Mouse (Mus musculus): Measurements from ENCODE around the gene Pan3. TPM values are rescaled to one million over a fixed set of nuclear protein-coding genes. Genes with fewer than 3 reads are reported as not detected.

Gene Pan3
- total and polyA plus RNA-seq, 3 experiments = 20.0 to 30.5 (median 27.3) TPM

- Histone ChIP-seq H3K27me3 (ENCODE audit: control insufficient read depth, insufficient read depth, low read length) (no peaks in the 10 kb centered on the region), H3K4me3 (no peak overlapping the region), H3K79me2 (replicated peaks; ENCODE audit: control insufficient read depth, insufficient read depth, low read length) (no peaks in the 10 kb centered on the region), H3K9ac (ENCODE audit: low read depth, low read length) (no peak overlapping the region), H3K4me1 (ENCODE audit: control insufficient read depth, insufficient read depth, low read length) (peaks cover 20% of the 10 kb centered on the region), H3K36me3 (ENCODE audit: control insufficient read depth, insufficient read depth, low read length) (peaks cover 8% of the 10 kb centered on the region), H3K27ac (peak overlapping the region; percentile 85)
- TF ChIP-seq POLR2A (IDR thresholded peaks at IDR 0.05; ENCODE audit: insufficient read depth, low read depth, low read length) = peak; percentile 38; the same call in 1 of the 2 replicates
- TF ChIP-seq CTCF (IDR thresholded peaks at IDR 0.05) = no peak
- peak; percentile 98 for TF ChIP-seq EP300 (IDR thresholded peaks at IDR 0.05; ENCODE audit: insufficient read depth, low read depth, low read length)
- 39% methylated on average over 8 of the region's 8 CpGs for WGBS
- intact Hi-C loops (cut with DNase I) = loop anchor here (1.0 to 10.0 kb wide), 4 partner anchors 38 to 365 kb away; partner anchors contain the start of gene Flt1
- peak; percentile 72 to 76 for DNase-seq
Measured at GRCm38 (mm10) chr5:147579691-147580090, 149.7 kb downstream of the Pan3 start.

- Histone ChIP-seq H3K4me3 (no peak overlapping the region), H3K4me1 (ENCODE audit: control insufficient read depth, insufficient read depth, low read length) (peaks cover 20% of the 10 kb centered on the region), H3K9ac (ENCODE audit: low read depth, low read length) (no peak overlapping the region), H3K36me3 (ENCODE audit: control insufficient read depth, insufficient read depth, low read length) (peaks cover 8% of the 10 kb centered on the region), H3K27ac (peak overlapping the region; percentile 85), H3K79me2 (replicated peaks; ENCODE audit: control insufficient read depth, insufficient read depth, low read length) (no peaks in the 10 kb centered on the region), H3K27me3 (ENCODE audit: control insufficient read depth, insufficient read depth, low read length) (no peaks in the 10 kb centered on the region)
- TF ChIP-seq POLR2A (IDR thresholded peaks at IDR 0.05; ENCODE audit: insufficient read depth, low read depth, low read length) (no peak), CTCF (IDR thresholded peaks at IDR 0.05) (no peak), EP300 (IDR thresholded peaks at IDR 0.05; ENCODE audit: insufficient read depth, low read depth, low read length) (no peak)
- intact Hi-C loops (cut with DNase I) = loop anchor here (1.0 to 10.0 kb wide), 4 partner anchors 37 to 365 kb away; partner anchors contain the start of gene Flt1
- DNase-seq = peak in 1 of 2 experiments; percentile 36
- whole genome bisulfite sequencing = 46% methylated on average over 13 of the region's 13 CpGs
Measured at GRCm38 (mm10) chr5:147580181-147580580, 150.2 kb downstream of the Pan3 start.

- Histone ChIP-seq H3K36me3 (ENCODE audit: control insufficient read depth, insufficient read depth, low read length) (peaks cover 9% of the 10 kb centered on the region), H3K27ac (peak overlapping the region; percentile 83), H3K4me3 (no peak overlapping the region), H3K27me3 (ENCODE audit: control insufficient read depth, insufficient read depth, low read length) (no peaks in the 10 kb centered on the region), H3K9ac (ENCODE audit: low read depth, low read length) (no peak overlapping the region), H3K4me1 (ENCODE audit: control insufficient read depth, insufficient read depth, low read length) (peaks cover 21% of the 10 kb centered on the region), H3K79me2 (replicated peaks; ENCODE audit: control insufficient read depth, insufficient read depth, low read length) (no peaks in the 10 kb centered on the region)
- 44% methylated on average over 14 of the region's 14 CpGs for WGBS
- intact Hi-C loops (cut with DNase I) = loop anchor here (1.0 to 10.0 kb wide), 5 partner anchors 34 to 361 kb away; no protein-coding TSS in a partner anchor
- TF ChIP-seq POLR2A (IDR thresholded peaks at IDR 0.05; ENCODE audit: insufficient read depth, low read depth, low read length) (no peak), CTCF (IDR thresholded peaks at IDR 0.05) (peak; percentile 96; the same call in 1 of the 2 replicates), EP300 (IDR thresholded peaks at IDR 0.05; ENCODE audit: insufficient read depth, low read depth, low read length) (peak; percentile 61; the same call in 1 of the 2 replicates)
- peak; percentile 76 to 84 for DNase-seq
Measured at GRCm38 (mm10) chr5:147583702-147584298, 153.8 kb downstream of the Pan3 start.

GRCm38 (mm10) chr5:147584648-147585047 is 154.7 kb downstream of the Pan3 start:
- no peak overlapping the region for H3K9ac ChIP-seq (ENCODE audit: low read depth, low read length)
- 22% methylated on average over 9 of the region's 9 CpGs for WGBS
- intact Hi-C loops (cut with DNase I) = loop anchor here (1.0 to 10.0 kb wide), 5 partner anchors 33 to 360 kb away; no protein-coding TSS in a partner anchor
- H3K27ac ChIP-seq = peak overlapping the region; percentile 83
- no peak for TF ChIP-seq CTCF (IDR thresholded peaks at IDR 0.05)
- TF ChIP-seq EP300 (IDR thresholded peaks at IDR 0.05; ENCODE audit: insufficient read depth, low read depth, low read length) = no peak
- TF ChIP-seq POLR2A (IDR thresholded peaks at IDR 0.05; ENCODE audit: insufficient read depth, low read depth, low read length) = no peak
- DNase-seq = peak; percentile 46 to 55
- H3K4me1 ChIP-seq (ENCODE audit: control insufficient read depth, insufficient read depth, low read length) = peaks cover 17% of the 10 kb centered on the region
- no peaks in the 10 kb centered on the region for H3K27me3 ChIP-seq (ENCODE audit: control insufficient read depth, insufficient read depth, low read length)
- H3K79me2 ChIP-seq (replicated peaks; ENCODE audit: control insufficient read depth, insufficient read depth, low read length) = no peaks in the 10 kb centered on the region
- H3K36me3 ChIP-seq (ENCODE audit: control insufficient read depth, insufficient read depth, low read length) = peaks cover 7% of the 10 kb centered on the region; the same call in 1 of the 2 replicates
- H3K4me3 ChIP-seq = no peak overlapping the region; the same call in 1 of the 2 replicates

- intact Hi-C loops (cut with DNase I) = loop anchor here (10.0 kb wide), 1 partner anchor 360 kb away; no protein-coding TSS in a partner anchor
- peaks cover 7% of the 10 kb centered on the region; the same call in 1 of the 2 replicates for H3K36me3 ChIP-seq (ENCODE audit: control insufficient read depth, insufficient read depth, low read length)
- peak overlapping the region; percentile 83 for H3K27ac ChIP-seq
Measured at GRCm38 (mm10) chr5:147585070-147585469, 155.1 kb downstream of the Pan3 start.

GRCm38 (mm10) chr5:147589814-147590213 is 159.9 kb downstream of the Pan3 start:
- Histone ChIP-seq H3K9ac (ENCODE audit: low read depth, low read length) (no peak overlapping the region), H3K4me1 (ENCODE audit: control insufficient read depth, insufficient read depth, low read length) (peaks cover 8% of the 10 kb centered on the region), H3K27ac (peak overlapping the region; percentile 20), H3K36me3 (ENCODE audit: control insufficient read depth, insufficient read depth, low read length) (peaks cover 5% of the 10 kb centered on the region; the same call in 1 of the 2 replicates), H3K27me3 (ENCODE audit: control insufficient read depth, insufficient read depth, low read length) (no peaks in the 10 kb centered on the region), H3K4me3 (no peak overlapping the region), H3K79me2 (replicated peaks; ENCODE audit: control insufficient read depth, insufficient read depth, low read length) (no peaks in the 10 kb centered on the region)
- DNase-seq = peak; percentile 24 to 29
- 39% methylated on average over 12 of the region's 12 CpGs for WGBS
- intact Hi-C loops (cut with DNase I) = loop anchor here (10.0 kb wide), 1 partner anchor 355 kb away; no protein-coding TSS in a partner anchor
- TF ChIP-seq POLR2A (IDR thresholded peaks at IDR 0.05; ENCODE audit: insufficient read depth, low read depth, low read length) (no peak), EP300 (IDR thresholded peaks at IDR 0.05; ENCODE audit: insufficient read depth, low read depth, low read length) (no peak), CTCF (IDR thresholded peaks at IDR 0.05) (no peak)

More at GRCm38 (mm10) chr5:147585070-147585469, 155.1 kb downstream of the Pan3 start:
- no peak overlapping the region for H3K9ac ChIP-seq (ENCODE audit: low read depth, low read length)
- 12% methylated on average over 1 of the region's 1 CpGs for WGBS
- no peaks in the 10 kb centered on the region for H3K79me2 ChIP-seq (replicated peaks; ENCODE audit: control insufficient read depth, insufficient read depth, low read length)
- no peak overlapping the region for H3K4me3 ChIP-seq
- H3K27me3 ChIP-seq (ENCODE audit: control insufficient read depth, insufficient read depth, low read length) = no peaks in the 10 kb centered on the region
- TF ChIP-seq EP300 (IDR thresholded peaks at IDR 0.05; ENCODE audit: insufficient read depth, low read depth, low read length) = no peak
- no peak for TF ChIP-seq CTCF (IDR thresholded peaks at IDR 0.05)
- no peak for TF ChIP-seq POLR2A (IDR thresholded peaks at IDR 0.05; ENCODE audit: insufficient read depth, low read depth, low read length)
- peaks cover 15% of the 10 kb centered on the region for H3K4me1 ChIP-seq (ENCODE audit: control insufficient read depth, insufficient read depth, low read length)
- no peak for DNase-seq

Measured in heart, adult 2 months (tissue).